Mouse (Mus musculus) adrenal gland, adult 8-10 months (tissue): ENCODE results near the gene Vopp1. TPM values are rescaled to one million over a fixed set of nuclear protein-coding genes. Genes with fewer than 3 reads are reported as not detected.
A peak's percentile ranks its signal among the peaks of the same experiment; 100 is the strongest.

Experiments
- DNase-seq: peaks from one replicate; pipeline ENCODE4 v3.0.0; 2022
- total RNA-seq, 4 experiments: library from RNA; stranded (reverse); gene quantifications; 2 replicates each; pipeline ENCODE4 v1.2.4; 2022

Gene Vopp1
- total RNA-seq, 4 experiments from 2014 or later = 16.8 to 21.4 (median 17.2) TPM

GRCm38 (mm10) chr6:57782658-57783057 is 42.3 kb downstream of the Vopp1 start:
- no peak for DNase-seq

GRCm38 (mm10) chr6:57780359-57780758 is 44.6 kb downstream of the Vopp1 start:
- DNase-seq = no peak

- no peak for DNase-seq
Observed at GRCm38 (mm10) chr6:57773792-57774191, 51.2 kb downstream of the Vopp1 start.

- DNase-seq = no peak
Observed at GRCm38 (mm10) chr6:57770467-57771190, 54.3 kb downstream of the Vopp1 start.

GRCm38 (mm10) chr6:57768948-57769525 is 55.9 kb downstream of the Vopp1 start:
- DNase-seq = no peak

- no peak for DNase-seq
Observed at GRCm38 (mm10) chr6:57767112-57767868, 57.7 kb downstream of the Vopp1 start.

- no peak for DNase-seq
Observed at GRCm38 (mm10) chr6:57766287-57766686, 58.7 kb downstream of the Vopp1 start.

GRCm38 (mm10) chr6:57765095-57765878 is 59.7 kb downstream of the Vopp1 start:
- no peak for DNase-seq

- no peak for DNase-seq
Observed at GRCm38 (mm10) chr6:57763054-57763453, 61.9 kb downstream of the Vopp1 start.

GRCm38 (mm10) chr6:57753962-57754759 is 70.8 kb downstream of the Vopp1 start:
- DNase-seq = no peak

GRCm38 (mm10) chr6:57745748-57746129 is 79.2 kb downstream of the Vopp1 start:
- DNase-seq = no peak

- no peak for DNase-seq
Observed at GRCm38 (mm10) chr6:57744974-57745747, 79.8 kb downstream of the Vopp1 start.

- DNase-seq = no peak
Observed at GRCm38 (mm10) chr6:57744123-57744522, 80.8 kb downstream of the Vopp1 start.

- DNase-seq = no peak
Observed at GRCm38 (mm10) chr6:57743333-57743732, 81.6 kb downstream of the Vopp1 start.

GRCm38 (mm10) chr6:57742749-57743148 is 82.2 kb downstream of the Vopp1 start:
- DNase-seq = no peak

- DNase-seq = no peak
Observed at GRCm38 (mm10) chr6:57721347-57721746, 103.6 kb downstream of the Vopp1 start.

- no peak for DNase-seq
Observed at GRCm38 (mm10) chr6:57711726-57712125, 113.2 kb downstream of the Vopp1 start.

GRCm38 (mm10) chr6:57706721-57707120 is 118.2 kb downstream of the Vopp1 start:
- DNase-seq = no peak

GRCm38 (mm10) chr6:57703703-57704102 is 121.3 kb downstream of the Vopp1 start:
- DNase-seq = no peak

- DNase-seq = peak; percentile 95
Observed at GRCm38 (mm10) chr6:57702743-57703499, 122.0 kb downstream of the Vopp1 start.
